Mouse (Mus musculus) midbrain, embryonic 10.5 days (tissue): ENCODE data around the gene Syna. TPM values are rescaled to one million over a fixed set of nuclear protein-coding genes. Genes with fewer than 3 reads are reported as not detected.

Experiments used
- DNase-seq: peaks from one replicate; pipeline ENCODE4 v3.0.0-alpha.2; 2017; ENCODE audit warnings: low spot score
- H3K27ac ChIP-seq: fragments of 300-500 bp; sonication (generic); replicated peaks from 2 replicates; pipeline ENCODE4 v1.5.1; 2016; ENCODE audit warnings: mild to moderate bottlenecking
- H3K27me3 ChIP-seq: fragments of 300-500 bp; sonication (generic); 2 replicates; pipeline ENCODE4 v1.6.1; 2016; ENCODE audit warnings: low read depth, mild to moderate bottlenecking; ENCODE audit not compliant: poor library complexity, severe bottlenecking
- H3K36me3 ChIP-seq: fragments of 300-500 bp; sonication (generic); 2 replicates; pipeline ENCODE4 v1.6.1; 2016; ENCODE audit warnings: mild to moderate bottlenecking, moderate library complexity
- H3K4me1 ChIP-seq: fragments of 300-500 bp; sonication (generic); 2 replicates; pipeline ENCODE4 v1.6.1; 2016
- H3K4me3 ChIP-seq: fragments of 300-500 bp; sonication (generic); 2 replicates; pipeline ENCODE4 v1.5.1; 2016; ENCODE audit warnings: mild to moderate bottlenecking, moderate library complexity
- H3K9me3 ChIP-seq: fragments of 300-500 bp; sonication (generic); replicated peaks from 2 replicates; pipeline ENCODE4 v1.6.1; 2016; ENCODE audit warnings: mild to moderate bottlenecking
- WGBS: fragments of 180-500 bp; shearing (Covaris S2); methylation state at CpG from one replicate; pipeline ENCODE4 v1.1.7; 2016; 5-methylcytosine and 5-hydroxymethylcytosine counted together
- polyA plus RNA-seq: library from polyadenylated mRNA; unstranded; fragments of >200 nt; fragmentation: Nextera tagmentation; extraction: Ambion mirVana; gene quantifications from 2 replicates; pipeline ENCODE4 v1.2.1, GENCODE M21; 2016

Gene Syna
- polyA plus RNA-seq, 1 experiment from 2014 or later = 0.09 TPM

DNA sequence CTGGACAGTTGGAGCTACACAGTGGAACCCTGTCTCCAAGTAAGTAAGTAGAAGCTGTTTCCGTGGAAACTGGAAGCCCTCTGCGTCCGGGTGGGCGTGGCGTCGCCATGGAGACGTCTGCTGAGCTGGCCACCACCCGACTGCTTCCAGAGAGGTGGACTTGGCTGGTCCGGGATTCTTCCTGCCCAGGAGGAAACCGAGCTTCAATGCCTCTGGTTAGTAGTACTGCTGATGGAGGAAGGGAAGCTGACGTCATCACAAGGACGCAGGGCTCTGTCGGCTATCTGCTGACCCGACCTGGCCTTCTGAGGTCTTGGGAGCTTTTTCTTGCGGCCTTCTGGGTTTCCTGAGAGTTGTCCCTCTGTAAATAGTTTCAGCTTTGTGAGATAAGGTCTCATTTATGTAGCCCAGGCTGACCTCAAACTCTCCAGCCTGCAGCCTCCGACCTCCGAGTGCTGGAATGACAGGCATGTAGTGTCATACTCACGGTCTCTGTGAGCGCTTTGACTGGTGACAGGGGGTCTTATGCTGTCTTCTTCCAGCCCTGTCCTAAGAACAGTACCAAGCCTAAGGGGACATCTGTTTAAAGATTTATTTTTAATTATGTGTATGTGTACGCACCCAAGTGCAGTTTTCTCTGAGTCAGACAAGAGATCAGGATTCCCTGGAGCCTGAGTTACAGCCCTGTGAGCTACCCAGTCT, 4.4 kb downstream of the Syna start:
- WGBS = 15% methylated on average over 20 of the region's 20 CpGs
- Histone ChIP-seq H3K27ac (peak overlapping the region; percentile 69), H3K36me3 (no peaks in the 10 kb centered on the region), H3K9me3 (no peaks in the 10 kb centered on the region), H3K27me3 (0 out of 2 replicates have a peak, but pooled peaks cover 3% of the 10 kb centered on the region), H3K4me1 (peaks cover 43% of the 10 kb centered on the region), H3K4me3 (peak overlapping the region; percentile 41)
- DNase-seq = peak; percentile 89

DNA sequence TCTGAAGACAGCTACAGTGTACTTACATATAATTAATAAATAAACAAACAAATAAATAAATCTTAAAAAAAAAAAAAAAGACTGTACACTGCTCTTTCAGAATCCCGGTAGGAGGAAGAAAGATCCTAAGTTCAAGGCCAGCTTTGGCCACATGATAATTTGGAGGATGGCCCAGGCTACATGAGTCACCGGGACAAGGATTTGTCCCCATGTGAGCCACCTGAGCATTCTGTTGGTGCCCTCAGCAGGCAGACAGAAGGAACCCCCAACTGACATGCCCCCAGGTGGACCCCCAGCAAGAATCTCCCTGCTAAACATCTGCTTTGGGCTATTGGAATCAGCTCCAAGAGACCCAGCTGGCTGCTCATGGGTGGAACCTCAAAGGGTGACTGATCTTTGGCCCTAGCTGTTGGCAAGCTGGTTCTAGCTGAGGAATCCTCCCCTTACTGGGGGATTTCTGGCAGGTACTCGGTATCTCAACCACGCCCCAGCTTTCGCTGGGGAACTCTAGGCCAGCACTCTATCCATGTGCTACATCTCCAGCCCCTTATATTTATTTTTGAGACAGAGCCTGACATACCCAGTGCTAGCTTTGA, 5.9 kb downstream of the Syna start:
- no peak for DNase-seq
- no peak overlapping the region for H3K27ac ChIP-seq
- WGBS = 90% methylated on average over 5 of the region's 5 CpGs
- H3K36me3 ChIP-seq = peaks cover 6% of the 10 kb centered on the region; the same call in 1 of the 2 replicates
- H3K27me3 ChIP-seq = 0 out of 2 replicates have a peak, but pooled peaks cover 3% of the 10 kb centered on the region
- peaks cover 54% of the 10 kb centered on the region for H3K4me1 ChIP-seq
- H3K4me3 ChIP-seq = no peak overlapping the region
- no peaks in the 10 kb centered on the region for H3K9me3 ChIP-seq

DNA sequence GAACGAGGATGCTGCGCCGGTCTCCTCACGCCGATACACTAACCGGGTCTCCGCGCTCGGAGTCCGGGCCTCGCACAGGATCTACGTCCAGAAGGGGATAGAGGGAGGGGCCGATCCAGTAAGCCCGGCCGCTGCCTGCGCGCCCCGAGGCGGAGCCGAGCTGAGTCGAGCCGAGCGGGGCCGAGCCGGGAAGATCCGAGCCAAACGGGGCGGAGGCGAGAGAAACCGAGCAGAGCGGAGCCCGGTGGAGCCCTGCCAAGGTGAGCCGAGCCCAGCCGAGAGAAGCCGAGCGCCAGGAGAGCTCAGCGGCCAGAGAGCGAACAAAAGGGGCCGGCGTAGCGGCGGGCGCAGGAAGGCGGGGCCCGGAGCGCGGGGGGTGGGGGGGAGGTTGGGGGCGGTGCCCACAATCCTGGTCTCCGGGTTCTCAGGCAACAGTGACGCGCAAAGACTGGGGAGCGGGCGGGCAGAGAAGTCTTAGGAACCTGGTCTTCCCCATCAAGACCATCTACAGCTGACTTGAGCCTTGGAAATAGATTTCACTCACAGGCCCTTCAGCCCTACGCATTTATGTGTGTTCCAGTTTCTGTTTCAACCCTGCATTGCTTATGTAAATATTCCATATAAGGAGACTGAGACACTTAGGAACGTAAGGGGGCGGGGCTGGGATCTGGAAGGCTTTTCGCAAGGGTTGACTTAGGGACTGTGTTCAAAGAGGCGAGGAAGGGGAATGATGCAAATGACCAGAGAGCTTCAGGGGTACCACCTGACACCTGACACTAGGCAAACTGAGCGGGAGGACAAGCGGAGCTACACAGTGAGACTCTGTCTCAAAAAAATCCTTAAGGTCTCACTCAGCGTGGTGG, 7.6 kb downstream of the Syna start, which contains the start of gene Clip2:
Gene Clip2, minus strand, starts transcription at position 325 of the 863 bp plus-strand sequence.
- under 1% methylated on average over 61 of the region's 61 CpGs for whole genome bisulfite sequencing
- H3K4me3 ChIP-seq = peak within 1 kb of the TSS; percentile 95
- H3K36me3 ChIP-seq = peaks cover 13% of the 10 kb centered on the region
- no peaks in the 10 kb centered on the region for H3K9me3 ChIP-seq
- H3K27me3 ChIP-seq = 0 out of 2 replicates have a peak, but pooled peaks cover 3% of the 10 kb centered on the region
- peak within 1 kb of the TSS; percentile 94 for H3K27ac ChIP-seq
- H3K4me1 ChIP-seq = peaks cover 63% of the 10 kb centered on the region
- DNase-seq = peak; percentile 93

DNA sequence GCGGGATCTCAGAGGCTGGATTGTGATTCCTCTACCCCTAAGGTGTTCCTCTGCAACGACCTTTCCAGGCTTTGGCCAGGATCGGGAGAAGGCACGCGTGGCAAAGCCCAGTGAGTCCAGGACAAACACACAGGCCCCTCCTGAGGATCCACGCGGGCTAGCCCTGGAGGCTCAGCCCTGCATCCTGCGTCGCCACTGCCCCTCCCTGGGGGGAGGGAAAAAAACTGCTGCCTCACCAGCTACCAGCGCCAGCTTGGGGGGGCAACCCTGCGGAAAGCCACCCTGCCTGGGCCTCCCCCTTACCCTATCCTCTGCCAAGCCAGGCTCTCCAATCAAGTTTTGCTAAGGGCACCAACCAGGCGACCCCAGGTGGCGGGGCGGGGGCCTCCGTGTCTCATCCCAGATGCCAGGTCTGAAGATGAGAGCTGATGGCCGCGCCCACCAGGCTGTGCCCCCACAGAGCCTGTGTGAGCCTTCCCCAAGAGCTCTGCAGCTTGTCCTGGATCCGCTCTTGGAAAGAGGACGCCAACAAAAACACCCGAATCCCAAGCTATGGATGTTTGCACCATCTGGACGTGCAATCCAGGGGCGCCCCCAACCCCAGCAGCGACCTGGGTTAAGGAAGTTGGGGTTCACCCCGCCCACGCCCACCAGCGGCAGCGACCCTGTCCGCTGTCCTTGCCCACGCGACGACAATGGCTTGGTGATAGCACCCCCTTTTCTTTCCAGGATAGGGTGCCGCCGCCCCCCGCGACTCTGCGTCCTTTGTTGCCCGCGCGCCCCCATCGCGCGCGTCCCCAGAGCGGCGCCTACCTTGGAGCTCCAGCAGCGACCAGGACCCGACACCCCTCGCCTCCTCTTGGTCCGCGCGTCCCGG, 8.5 kb downstream of the Syna start:
- peak; percentile 53 for DNase-seq
- Histone ChIP-seq H3K36me3 (peaks cover 13% of the 10 kb centered on the region), H3K27ac (peak overlapping the region; percentile 94), H3K27me3 (0 out of 2 replicates have a peak, but pooled peaks cover 3% of the 10 kb centered on the region), H3K4me1 (peaks cover 67% of the 10 kb centered on the region), H3K9me3 (no peaks in the 10 kb centered on the region), H3K4me3 (peak overlapping the region; percentile 95)
- 2% methylated on average over 52 of the region's 52 CpGs for WGBS

DNA sequence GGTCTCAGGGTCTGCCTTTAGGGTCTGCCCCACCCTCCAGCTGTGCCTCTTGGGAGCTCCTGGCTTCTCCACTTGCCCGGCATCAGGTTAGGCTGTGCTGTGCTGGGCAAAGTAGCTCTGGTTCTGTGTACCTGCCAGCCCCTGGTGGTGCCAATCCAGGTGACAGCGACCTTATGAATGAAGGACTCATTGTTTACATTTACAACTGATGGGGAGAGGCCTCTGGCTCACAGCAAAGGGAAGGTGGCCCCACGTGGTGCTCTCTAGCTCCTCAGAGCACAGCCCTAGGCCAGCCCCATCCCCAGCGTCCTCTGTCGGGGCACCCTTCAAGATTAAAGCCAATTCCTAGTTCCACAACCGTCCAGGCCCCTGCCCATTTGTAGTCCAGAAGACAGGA, 9.1 kb downstream of the Syna start:
- Histone ChIP-seq H3K4me3 (peak overlapping the region; percentile 95), H3K4me1 (peaks cover 65% of the 10 kb centered on the region), H3K9me3 (no peaks in the 10 kb centered on the region), H3K27me3 (0 out of 2 replicates have a peak, but pooled peaks cover 3% of the 10 kb centered on the region), H3K36me3 (peaks cover 17% of the 10 kb centered on the region), H3K27ac (peak overlapping the region; percentile 94)
- peak; percentile 22 for DNase-seq
- WGBS = 22% methylated on average over 6 of the region's 6 CpGs

DNA sequence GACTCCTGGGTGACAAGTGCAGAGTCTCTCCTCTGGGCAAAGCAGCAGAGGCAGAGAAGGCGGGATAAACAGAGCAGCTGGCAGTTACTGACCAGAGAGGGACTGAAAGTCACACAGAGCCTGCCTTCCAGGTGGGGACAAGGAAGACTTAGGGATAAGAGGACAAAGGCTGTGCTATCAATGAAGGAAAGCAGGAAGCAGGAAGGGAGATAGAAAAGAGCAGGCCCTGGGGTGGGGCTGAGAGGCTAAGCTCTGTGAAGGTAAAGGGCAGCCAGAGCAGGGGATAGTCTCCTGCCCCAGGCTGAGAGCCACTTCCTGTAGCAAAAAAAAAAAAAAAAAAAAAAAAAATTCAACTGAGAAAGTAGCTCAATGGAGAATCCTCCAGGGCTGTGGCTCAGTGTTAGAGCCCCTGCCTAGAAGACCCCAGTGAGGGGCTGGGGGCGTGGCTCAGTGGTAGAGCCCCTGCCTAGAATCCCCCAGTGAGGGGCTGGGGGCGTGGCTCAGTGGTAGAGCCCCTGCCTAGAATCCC, 10.3 kb downstream of the Syna start:
- H3K4me3 ChIP-seq = peak overlapping the region; percentile 95; the same call in 1 of the 2 replicates
- WGBS = 92% methylated on average over 3 of the region's 3 CpGs

DNA sequence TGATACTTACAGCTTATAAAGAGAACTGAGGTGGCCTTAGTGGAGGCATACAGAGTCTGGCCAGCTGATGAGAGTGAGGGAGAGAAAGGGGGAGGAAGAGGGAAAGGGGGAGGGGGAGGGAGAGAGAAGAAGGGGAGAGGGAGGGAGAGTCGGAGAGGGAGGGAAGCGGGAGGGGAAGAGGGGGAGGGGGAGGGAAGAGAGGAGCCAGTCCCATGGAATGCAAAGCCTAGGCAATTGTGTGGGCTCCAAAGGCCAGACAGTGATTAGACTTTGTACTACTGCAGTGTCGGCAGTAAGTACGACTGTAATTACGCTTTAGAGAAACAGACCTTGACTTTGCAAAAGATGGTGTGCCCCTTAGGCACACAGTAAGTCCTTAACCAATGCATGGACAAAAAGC, 11.7 kb downstream of the Syna start:
- no peak for DNase-seq
- WGBS = 74% methylated on average over 5 of the region's 5 CpGs
- Histone ChIP-seq H3K4me3 (no peak overlapping the region), H3K27me3 (no peaks in the 10 kb centered on the region), H3K27ac (no peak overlapping the region), H3K36me3 (peaks cover 22% of the 10 kb centered on the region), H3K9me3 (no peaks in the 10 kb centered on the region), H3K4me1 (peaks cover 54% of the 10 kb centered on the region)

More for the DNA sequence above, 10.3 kb downstream of the Syna start:
- DNase-seq = no peak
- Histone ChIP-seq H3K9me3 (no peaks in the 10 kb centered on the region), H3K4me1 (peaks cover 54% of the 10 kb centered on the region), H3K27me3 (0 out of 2 replicates have a peak, but pooled peaks cover 3% of the 10 kb centered on the region), H3K27ac (no peak overlapping the region), H3K36me3 (peaks cover 17% of the 10 kb centered on the region)

DNA sequence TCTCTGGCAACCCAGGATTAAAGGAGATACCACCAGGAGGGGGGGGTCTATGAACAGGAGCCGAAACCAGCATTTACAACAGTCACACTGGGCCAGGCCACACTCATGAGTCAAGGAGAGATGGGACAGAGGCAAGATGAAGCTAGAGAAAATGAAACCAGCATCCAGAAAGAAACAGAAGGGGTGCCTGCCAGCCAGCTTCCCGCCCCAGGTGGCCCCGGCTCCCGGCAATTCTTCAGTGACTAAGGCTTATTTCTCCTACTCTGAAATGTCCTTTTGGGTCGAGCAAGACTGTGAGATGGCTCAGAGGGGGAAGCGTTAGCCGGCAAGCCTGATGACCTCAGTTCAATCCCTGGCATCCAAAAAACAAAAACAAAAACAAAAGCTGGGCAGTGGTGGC, 13.2 kb downstream of the Syna start:
- Histone ChIP-seq H3K4me3 (no peak overlapping the region), H3K9me3 (no peaks in the 10 kb centered on the region), H3K36me3 (peaks cover 22% of the 10 kb centered on the region), H3K4me1 (peaks cover 56% of the 10 kb centered on the region), H3K27ac (no peak overlapping the region), H3K27me3 (no peaks in the 10 kb centered on the region)
- 83% methylated on average over 7 of the region's 7 CpGs for WGBS
- DNase-seq = no peak

DNA sequence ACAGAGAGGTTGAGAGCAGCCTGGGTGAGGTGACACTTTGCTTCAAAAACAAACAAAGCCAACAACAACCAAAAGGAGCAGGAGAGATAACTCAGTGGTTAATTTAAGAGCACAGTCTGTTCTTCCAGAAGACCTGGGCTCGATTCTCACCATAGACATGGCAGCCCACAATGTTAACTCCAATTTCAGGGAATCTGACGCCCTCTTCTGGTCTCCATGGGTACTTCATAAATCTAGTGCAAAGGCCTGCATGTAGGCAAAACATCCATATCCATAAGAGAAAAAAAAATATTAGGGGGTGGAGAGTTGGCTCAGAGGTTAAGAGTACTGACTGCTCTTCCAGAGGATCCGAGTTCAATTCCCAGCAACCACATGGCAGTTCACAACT, 14.7 kb downstream of the Syna start:
- no peak overlapping the region for H3K27ac ChIP-seq
- DNase-seq = no peak
- peaks cover 20% of the 10 kb centered on the region for H3K36me3 ChIP-seq
- no peak overlapping the region for H3K4me3 ChIP-seq
- peaks cover 55% of the 10 kb centered on the region for H3K4me1 ChIP-seq
- H3K9me3 ChIP-seq = no peaks in the 10 kb centered on the region
- 58% methylated on average over 3 of the region's 3 CpGs for WGBS
- no peaks in the 10 kb centered on the region for H3K27me3 ChIP-seq

DNA sequence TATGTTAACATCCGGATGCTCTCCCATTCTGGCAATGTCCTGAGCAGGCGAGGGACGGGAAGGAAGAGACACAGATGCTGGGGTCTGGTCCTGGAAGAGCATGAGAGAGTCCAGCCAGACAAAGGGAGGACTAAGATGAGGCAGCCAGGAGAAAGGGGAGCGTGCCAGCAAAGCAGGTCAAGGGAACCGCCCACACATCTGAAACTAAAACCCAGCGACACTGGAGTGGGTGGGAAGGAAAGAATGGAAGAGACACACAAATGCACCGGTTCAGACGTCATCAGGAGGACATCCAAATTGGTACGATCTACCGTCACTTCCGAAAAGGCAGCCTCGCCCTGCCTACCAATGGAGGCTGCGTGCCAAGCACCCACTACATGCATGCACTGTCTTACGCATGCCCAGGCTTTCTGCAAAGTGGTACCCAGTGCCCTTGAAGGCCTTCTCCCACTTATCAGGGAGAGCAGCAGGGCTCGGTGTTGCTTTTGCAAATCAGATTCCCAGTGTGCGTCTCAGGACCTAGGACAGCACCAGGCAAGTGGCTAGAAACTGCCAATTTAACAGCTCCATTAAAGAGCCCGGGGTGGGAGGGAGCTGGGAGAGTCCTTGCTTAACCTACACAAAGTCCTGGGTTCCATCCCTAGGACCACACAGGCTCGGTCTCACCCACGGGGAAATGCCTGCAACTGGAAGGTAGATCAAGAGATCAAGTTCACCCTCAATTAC, 15.3 kb downstream of the Syna start:
- Histone ChIP-seq H3K27ac (no peak overlapping the region), H3K27me3 (no peaks in the 10 kb centered on the region), H3K4me1 (peaks cover 57% of the 10 kb centered on the region), H3K36me3 (peaks cover 18% of the 10 kb centered on the region), H3K9me3 (no peaks in the 10 kb centered on the region), H3K4me3 (no peak overlapping the region)
- DNase-seq = no peak
- WGBS = 68% methylated on average over 19 of the region's 19 CpGs

DNA sequence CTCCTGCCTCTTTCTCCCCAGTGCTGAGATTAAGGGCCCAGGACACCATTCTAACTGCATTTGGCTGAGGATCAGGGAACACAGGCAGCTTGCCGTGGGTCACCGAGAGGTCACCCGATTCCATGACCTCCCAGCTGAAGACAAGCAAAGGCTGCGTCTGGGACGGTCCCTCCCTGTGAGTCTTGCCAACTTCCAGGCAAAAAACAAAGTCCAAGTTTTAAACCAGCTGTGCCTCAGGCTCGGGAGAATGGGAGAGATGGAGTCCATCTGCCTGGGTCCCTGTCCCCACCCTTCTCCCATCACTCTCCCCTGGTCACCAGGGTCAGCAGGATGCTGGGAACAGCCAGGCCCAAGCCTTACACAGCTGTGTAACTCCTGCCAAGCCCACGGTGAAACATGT, 18.3 kb downstream of the Syna start:
- no peaks in the 10 kb centered on the region; the same call in 1 of the 2 replicates for H3K9me3 ChIP-seq
- peak; percentile 33 for DNase-seq
- peaks cover 48% of the 10 kb centered on the region for H3K4me1 ChIP-seq
- H3K27ac ChIP-seq = peak overlapping the region; percentile 53
- 34% methylated on average over 7 of the region's 7 CpGs for WGBS
- H3K4me3 ChIP-seq = no peak overlapping the region
- H3K27me3 ChIP-seq = no peaks in the 10 kb centered on the region
- H3K36me3 ChIP-seq = peaks cover 34% of the 10 kb centered on the region
